Mouse (Mus musculus): ENCODE measurements around the gene Efcab8. TPM values are rescaled to one million over a fixed set of nuclear protein-coding genes. Genes with fewer than 3 reads are reported as not detected.

Gene Efcab8
- polyA plus RNA-seq (2014; fragmentation: Nextera tagmentation; extraction: Ambion mirVana), result not detected in 2 replicates

GRCm38 (mm10) chr2:153779394-153779981 is at the start of gene Efcab8:
Gene Efcab8, plus strand, starts transcription at chr2:153779931.
- Histone ChIP-seq H3K27me3 (ENCODE audit: control insufficient read depth, insufficient read depth, low read length) (no peaks in the 10 kb centered on the region), H3K9ac (ENCODE audit: low read length) (peak within 1 kb of the TSS; percentile 27; the same call in 1 of the 2 replicates), H3K9me3 (ENCODE audit: control insufficient read depth, low read length) (no peaks in the 10 kb centered on the region), H3K36me3 (ENCODE audit: control insufficient read depth, insufficient read depth, low read length) (no peaks in the 10 kb centered on the region), H3K4me3 (ENCODE audit: low read depth, low read length) (peak within 1 kb of the TSS; percentile 17; the same call in 1 of the 2 replicates), H3K27ac (replicated peaks; ENCODE audit: low read depth, low read length) (no peak within 1 kb of the TSS), H3K4me1 (ENCODE audit: control insufficient read depth, insufficient read depth, low read length) (peaks cover 4% of the 10 kb centered on the region; the same call in 1 of the 2 replicates), H3K4me2 (ENCODE audit: low read depth, severe bottlenecking) (peak within 1 kb of the TSS; percentile 52)
- DNase-seq (ENCODE audit: low spot score), result no peak
- 55% methylated on average over 12 of the region's 12 CpGs for WGBS
- 0 out of 2 replicates have a peak, but pooled peaks have one; percentile 22 for ATAC-seq (ENCODE audit: insufficient number of reproducible peaks, low FRiP score, low TSS enrichment, low read depth)

GRCm38 (mm10) chr2:153734033-153734432 is 45.7 kb upstream of the Efcab8 start:
- Histone ChIP-seq H3K9ac (ENCODE audit: low read length) (no peak overlapping the region), H3K36me3 (ENCODE audit: control insufficient read depth, insufficient read depth, low read length) (no peaks in the 10 kb centered on the region), H3K4me2 (ENCODE audit: low read depth, severe bottlenecking) (no peak overlapping the region), H3K4me3 (ENCODE audit: low read depth, low read length) (no peak overlapping the region), H3K4me1 (ENCODE audit: control insufficient read depth, insufficient read depth, low read length) (no peaks in the 10 kb centered on the region), H3K9me3 (ENCODE audit: control insufficient read depth, low read length) (no peaks in the 10 kb centered on the region), H3K27ac (replicated peaks; ENCODE audit: low read depth, low read length) (no peak overlapping the region), H3K27me3 (ENCODE audit: control insufficient read depth, insufficient read depth, low read length) (no peaks in the 10 kb centered on the region)
- no peak for ATAC-seq (ENCODE audit: insufficient number of reproducible peaks, low FRiP score, low TSS enrichment, low read depth)
- 81% methylated on average over 4 of the region's 4 CpGs for WGBS
- no peak for DNase-seq (ENCODE audit: low spot score)

- no peaks in the 10 kb centered on the region for H3K27me3 ChIP-seq (ENCODE audit: control insufficient read depth, insufficient read depth, low read length)
- peak; percentile 100 for DNase-seq (ENCODE audit: low spot score)
- H3K9me3 ChIP-seq (ENCODE audit: control insufficient read depth, low read length), result no peaks in the 10 kb centered on the region
- H3K4me1 ChIP-seq (ENCODE audit: control insufficient read depth, insufficient read depth, low read length), result peaks cover 13% of the 10 kb centered on the region
- H3K27ac ChIP-seq (replicated peaks; ENCODE audit: low read depth, low read length), result peak within 1 kb of the TSS; percentile 83
- peak; percentile 98 for ATAC-seq (ENCODE audit: insufficient number of reproducible peaks, low FRiP score, low TSS enrichment, low read depth)
- peak within 1 kb of the TSS; percentile 65 for H3K4me3 ChIP-seq (ENCODE audit: low read depth, low read length)
- peak within 1 kb of the TSS; percentile 89 for H3K9ac ChIP-seq (ENCODE audit: low read length)
- peak within 1 kb of the TSS; percentile 66 for H3K4me2 ChIP-seq (ENCODE audit: low read depth, severe bottlenecking)
- H3K36me3 ChIP-seq (ENCODE audit: control insufficient read depth, insufficient read depth, low read length), result no peaks in the 10 kb centered on the region
- 11% methylated on average over 58 of the region's 58 CpGs for WGBS
These were observed 39.0 kb upstream of the Efcab8 start, which contains the start of gene Mapre1 for GRCm38 (mm10) chr2:153740500-153741436. Gene Mapre1, plus strand, starts transcription at chr2:153741274.

GRCm38 (mm10) chr2:153741437-153742065 is 38.2 kb upstream of the Efcab8 start:
- H3K27me3 ChIP-seq (ENCODE audit: control insufficient read depth, insufficient read depth, low read length), result no peaks in the 10 kb centered on the region
- DNase-seq (ENCODE audit: low spot score) (peak; percentile 84), ATAC-seq (ENCODE audit: insufficient number of reproducible peaks, low FRiP score, low TSS enrichment, low read depth) (peak; percentile 86)
- peak overlapping the region; percentile 65 for H3K4me3 ChIP-seq (ENCODE audit: low read depth, low read length)
- H3K4me2 ChIP-seq (ENCODE audit: low read depth, severe bottlenecking), result peak overlapping the region; percentile 66
- WGBS, result 1% methylated on average over 44 of the region's 56 CpGs
- H3K27ac ChIP-seq (replicated peaks; ENCODE audit: low read depth, low read length), result peak overlapping the region; percentile 83
- H3K9me3 ChIP-seq (ENCODE audit: control insufficient read depth, low read length), result no peaks in the 10 kb centered on the region
- H3K36me3 ChIP-seq (ENCODE audit: control insufficient read depth, insufficient read depth, low read length), result no peaks in the 10 kb centered on the region; the same call in 1 of the 2 replicates
- H3K9ac ChIP-seq (ENCODE audit: low read length), result peak overlapping the region; percentile 89
- H3K4me1 ChIP-seq (ENCODE audit: control insufficient read depth, insufficient read depth, low read length), result peaks cover 13% of the 10 kb centered on the region

GRCm38 (mm10) chr2:153747994-153748393 is 31.7 kb upstream of the Efcab8 start:
- Histone ChIP-seq H3K4me3 (ENCODE audit: low read depth, low read length) (no peak overlapping the region), H3K27ac (replicated peaks; ENCODE audit: low read depth, low read length) (no peak overlapping the region), H3K9ac (ENCODE audit: low read length) (no peak overlapping the region), H3K4me1 (ENCODE audit: control insufficient read depth, insufficient read depth, low read length) (peaks cover 3% of the 10 kb centered on the region), H3K9me3 (ENCODE audit: control insufficient read depth, low read length) (no peaks in the 10 kb centered on the region), H3K27me3 (ENCODE audit: control insufficient read depth, insufficient read depth, low read length) (no peaks in the 10 kb centered on the region), H3K36me3 (ENCODE audit: control insufficient read depth, insufficient read depth, low read length) (peaks cover 8% of the 10 kb centered on the region), H3K4me2 (ENCODE audit: low read depth, severe bottlenecking) (no peak overlapping the region)
- DNase-seq (ENCODE audit: low spot score) (no peak), ATAC-seq (ENCODE audit: insufficient number of reproducible peaks, low FRiP score, low TSS enrichment, low read depth) (no peak)

GRCm38 (mm10) chr2:153750363-153750762 is 29.4 kb upstream of the Efcab8 start:
- H3K9ac ChIP-seq (ENCODE audit: low read length), result no peak overlapping the region
- WGBS, result 90% methylated on average over 2 of the region's 2 CpGs
- no peaks in the 10 kb centered on the region for H3K27me3 ChIP-seq (ENCODE audit: control insufficient read depth, insufficient read depth, low read length)
- H3K4me3 ChIP-seq (ENCODE audit: low read depth, low read length), result no peak overlapping the region
- H3K36me3 ChIP-seq (ENCODE audit: control insufficient read depth, insufficient read depth, low read length), result peaks cover 8% of the 10 kb centered on the region
- DNase-seq (ENCODE audit: low spot score), result no peak
- no peak overlapping the region for H3K27ac ChIP-seq (replicated peaks; ENCODE audit: low read depth, low read length)
- no peak overlapping the region for H3K4me2 ChIP-seq (ENCODE audit: low read depth, severe bottlenecking)
- ATAC-seq (ENCODE audit: insufficient number of reproducible peaks, low FRiP score, low TSS enrichment, low read depth), result no peak
- no peaks in the 10 kb centered on the region for H3K9me3 ChIP-seq (ENCODE audit: control insufficient read depth, low read length)
- no peaks in the 10 kb centered on the region for H3K4me1 ChIP-seq (ENCODE audit: control insufficient read depth, insufficient read depth, low read length)

GRCm38 (mm10) chr2:153762121-153762520 is 17.6 kb upstream of the Efcab8 start:
- H3K27me3 ChIP-seq (ENCODE audit: control insufficient read depth, insufficient read depth, low read length), result no peaks in the 10 kb centered on the region
- no peaks in the 10 kb centered on the region for H3K9me3 ChIP-seq (ENCODE audit: control insufficient read depth, low read length)
- H3K4me3 ChIP-seq (ENCODE audit: low read depth, low read length), result no peak overlapping the region

GRCm38 (mm10) chr2:153767484-153767883 is 12.2 kb upstream of the Efcab8 start:
- no peak overlapping the region for H3K4me2 ChIP-seq (ENCODE audit: low read depth, severe bottlenecking)
- DNase-seq (ENCODE audit: low spot score), result no peak
- H3K27me3 ChIP-seq (ENCODE audit: control insufficient read depth, insufficient read depth, low read length), result no peaks in the 10 kb centered on the region
- H3K4me3 ChIP-seq (ENCODE audit: low read depth, low read length), result no peak overlapping the region
- peaks cover 26% of the 10 kb centered on the region for H3K36me3 ChIP-seq (ENCODE audit: control insufficient read depth, insufficient read depth, low read length)
- no peak overlapping the region for H3K27ac ChIP-seq (replicated peaks; ENCODE audit: low read depth, low read length)
- no peak for ATAC-seq (ENCODE audit: insufficient number of reproducible peaks, low FRiP score, low TSS enrichment, low read depth)
- H3K9ac ChIP-seq (ENCODE audit: low read length), result no peak overlapping the region
- 74% methylated on average over 6 of the region's 6 CpGs for WGBS
- no peaks in the 10 kb centered on the region for H3K4me1 ChIP-seq (ENCODE audit: control insufficient read depth, insufficient read depth, low read length)
- no peaks in the 10 kb centered on the region for H3K9me3 ChIP-seq (ENCODE audit: control insufficient read depth, low read length)

More at GRCm38 (mm10) chr2:153762121-153762520, 17.6 kb upstream of the Efcab8 start:
- Histone ChIP-seq H3K9ac (ENCODE audit: low read length) (no peak overlapping the region), H3K4me2 (ENCODE audit: low read depth, severe bottlenecking) (no peak overlapping the region), H3K36me3 (ENCODE audit: control insufficient read depth, insufficient read depth, low read length) (peaks cover 34% of the 10 kb centered on the region), H3K27ac (replicated peaks; ENCODE audit: low read depth, low read length) (no peak overlapping the region), H3K4me1 (ENCODE audit: control insufficient read depth, insufficient read depth, low read length) (no peaks in the 10 kb centered on the region)
- ATAC-seq (ENCODE audit: insufficient number of reproducible peaks, low FRiP score, low TSS enrichment, low read depth) (no peak), DNase-seq (ENCODE audit: low spot score) (no peak)
- WGBS, result 91% methylated on average over 5 of the region's 5 CpGs

Measured in limb, embryonic 11.5 days (tissue).